Mouse (Mus musculus): Measurements from ENCODE around the gene F2r.

GRCm38 (mm10) chr13:95592860-95593259 lies 25.4 kb downstream of the F2r start:
- TF ChIP-seq CTCF (IDR thresholded peaks at IDR 0.05; ENCODE audit: low read depth, low read length), result no peak
- TF ChIP-seq GATA1 (IDR thresholded peaks at IDR 0.05; ENCODE audit: borderline replicate concordance, low read length), result no peak
- TF ChIP-seq TAL1 (conservative IDR thresholded peaks at IDR 0.05; ENCODE audit: low read depth, low read length), result no peak
- TF ChIP-seq POLR2AphosphoS5 (IDR thresholded peaks at IDR 0.05; ENCODE audit: insufficient replicate concordance, low read depth, low read length), result no peak
